Mouse (Mus musculus) Patski (cell line): ENCODE results near the gene Atg9b. TPM values are rescaled to one million over a fixed set of nuclear protein-coding genes. Genes with fewer than 3 reads are reported as not detected.

ENCODE experiments used
- ATAC-seq: fragments of 100-300 bp; one replicate; pipeline ENCODE4 v1.8.0; 2021
- CTCF ChIA-PET: fragments of 350-600 bp; sonication (Branson Sonifier 250); formaldehyde crosslinking; loops from one replicate; lab custom pipeline; 2022; ENCODE audit warnings: inconsistent platforms; lab: Charles Lee
- POLR2A ChIA-PET: fragments of 350-600 bp; sonication (Branson Sonifier 250); formaldehyde crosslinking; loops from one replicate; lab custom pipeline; 2022; ENCODE audit warnings: antibody characterized with exemption, inconsistent platforms; lab: Charles Lee
- DNase-seq: peaks from one replicate; pipeline ENCODE4 v3.0.0-alpha.2; 2011; ENCODE audit warnings: low read depth, low spot score
- H3K27me3 ChIP-seq: fragments of 371-371 bp; one replicate; pipeline ENCODE4 v1.5.1; 2021
- CTCF ChIP-seq: fragments of 100-300 bp; IDR thresholded peaks from one replicate; pipeline ENCODE4 v1.5.1; 2021
- in situ Hi-C: fragments of 300-500 bp; cut with MboI; formaldehyde crosslinking; loops from 3 replicates; pipeline ENCODE4 v1.11.1; 2018; ENCODE audit warnings: low pct_unique_long_range_greater_than_20kb, mixed read lengths
- polyA plus RNA-seq: library from polyadenylated mRNA; unstranded; gene quantifications from one replicate; pipeline ENCODE4 v1.2.3, GENCODE M21; 2021

The Atg9b gene
- polyA plus RNA-seq, 1 experiment from 2014 or later, result 0.51 TPM

GRCm38 (mm10) chr5:24384407-24384806 lies 7.5 kb downstream of the Atg9b start:
- no peak for DNase-seq
- no peak for TF ChIP-seq CTCF
- peak; percentile 24 for ATAC-seq
- POLR2A ChIA-PET, result interaction anchor here (0.9 kb wide), 1 partner anchor 9 kb away, joined by 3 read pairs; the partner anchor contains the start of gene Abcb8
- in situ Hi-C loops, result no loop called here
- H3K27me3 ChIP-seq, result no peaks in the 10 kb centered on the region
- CTCF ChIA-PET, result interaction anchor here (0.7 to 3.3 kb wide), 2 partner anchors 10 to 123 kb away, joined by 3 to 21 read pairs; partner anchors contain the start of gene Abcb8

GRCm38 (mm10) chr5:24383026-24383859 lies 8.7 kb downstream of the Atg9b start:
- ChIA-PET CTCF (interaction anchor here (1.3 to 3.3 kb wide), 2 partner anchors 9 to 11 kb away, joined by 4 to 21 read pairs; partner anchors contain the start of genes Abcb8 and Atg9b), POLR2A (interaction anchor here (0.9 kb wide), 1 partner anchor 10 kb away, joined by 3 read pairs; the partner anchor contains the start of gene Abcb8)
- no peak for TF ChIP-seq CTCF
- in situ Hi-C loops, result no loop called here
- H3K27me3 ChIP-seq, result no peaks in the 10 kb centered on the region
- ATAC-seq (peak; percentile 37), DNase-seq (no peak)

- ATAC-seq, result no peak
- POLR2A ChIA-PET, result no interaction called here
Measured at GRCm38 (mm10) chr5:24381988-24382387, 10.0 kb downstream of the Atg9b start.

GRCm38 (mm10) chr5:24381486-24381885 lies 10.5 kb downstream of the Atg9b start:
- DNase-seq (no peak), ATAC-seq (no peak)
- POLR2A ChIA-PET, result no interaction called here
- H3K27me3 ChIP-seq, result no peaks in the 10 kb centered on the region
- in situ Hi-C loops, result no loop called here
- CTCF ChIA-PET, result interaction anchor here (1.4 kb wide), 1 partner anchor 23 kb away, joined by 4 read pairs; no protein-coding TSS in a partner anchor
- no peak for TF ChIP-seq CTCF

More at GRCm38 (mm10) chr5:24381988-24382387, 10.0 kb downstream of the Atg9b start:
- H3K27me3 ChIP-seq, result no peaks in the 10 kb centered on the region
- CTCF ChIA-PET, result no interaction called here
- no peak for TF ChIP-seq CTCF
- DNase-seq, result no peak
- in situ Hi-C loops, result no loop called here

GRCm38 (mm10) chr5:24380499-24380898 lies 11.4 kb downstream of the Atg9b start:
- in situ Hi-C loops, result no loop called here
- ChIA-PET CTCF (interaction anchor here (1.4 kb wide), 1 partner anchor 22 kb away, joined by 4 read pairs; no protein-coding TSS in a partner anchor), POLR2A (no interaction called here)
- no peak for TF ChIP-seq CTCF
- no peak for ATAC-seq
- DNase-seq, result no peak
- no peaks in the 10 kb centered on the region for H3K27me3 ChIP-seq

- ATAC-seq (no peak), DNase-seq (no peak)
- in situ Hi-C loops, result no loop called here
- no peaks in the 10 kb centered on the region for H3K27me3 ChIP-seq
- ChIA-PET CTCF (interaction anchor here (0.8 to 1.4 kb wide), 2 partner anchors 14 to 22 kb away, joined by 3 read pairs; no protein-coding TSS in a partner anchor), POLR2A (no interaction called here)
- TF ChIP-seq CTCF, result no peak
Measured at GRCm38 (mm10) chr5:24379501-24379900, 12.4 kb downstream of the Atg9b start.

GRCm38 (mm10) chr5:24378700-24379099 lies 13.2 kb downstream of the Atg9b start:
- DNase-seq (no peak), ATAC-seq (no peak)

GRCm38 (mm10) chr5:24374666-24375328 lies 17.1 kb downstream of the Atg9b start:
- CTCF ChIA-PET, result interaction anchor here (1.1 kb wide), 1 partner anchor 18 kb away, joined by 4 read pairs; the partner anchor contains the start of gene Atg9b

More at GRCm38 (mm10) chr5:24378700-24379099, 13.2 kb downstream of the Atg9b start:
- CTCF ChIA-PET, result interaction anchor here (1.4 to 2.2 kb wide), 2 partner anchors 13 to 17 kb away, joined by 3 to 9 read pairs; no protein-coding TSS in a partner anchor
- POLR2A ChIA-PET, result no interaction called here
- in situ Hi-C loops, result no loop called here
- H3K27me3 ChIP-seq, result no peaks in the 10 kb centered on the region
- no peak for TF ChIP-seq CTCF

GRCm38 (mm10) chr5:24374216-24374615 lies 17.7 kb downstream of the Atg9b start:
- ATAC-seq, result no peak

More at GRCm38 (mm10) chr5:24374666-24375328, 17.1 kb downstream of the Atg9b start:
- no peaks in the 10 kb centered on the region for H3K27me3 ChIP-seq
- POLR2A ChIA-PET, result no interaction called here
- no peak for TF ChIP-seq CTCF
- ATAC-seq, result no peak
- DNase-seq, result no peak
- in situ Hi-C loops, result no loop called here

GRCm38 (mm10) chr5:24373807-24374206 lies 18.1 kb downstream of the Atg9b start:
- H3K27me3 ChIP-seq, result no peaks in the 10 kb centered on the region
- ATAC-seq, result no peak
- in situ Hi-C loops, result no loop called here
- TF ChIP-seq CTCF, result no peak
- ChIA-PET CTCF (no interaction called here), POLR2A (no interaction called here)
- no peak for DNase-seq

More at GRCm38 (mm10) chr5:24374216-24374615, 17.7 kb downstream of the Atg9b start:
- TF ChIP-seq CTCF, result no peak
- no peak for DNase-seq
- ChIA-PET POLR2A (no interaction called here), CTCF (no interaction called here)
- in situ Hi-C loops, result no loop called here
- no peaks in the 10 kb centered on the region for H3K27me3 ChIP-seq
